Mouse (Mus musculus) limb, embryonic 13.5 days (tissue): ENCODE data around the gene Ggct. TPM values are rescaled to one million over a fixed set of nuclear protein-coding genes. Genes with fewer than 3 reads are reported as not detected.

Experiments
- ATAC-seq: fragments of 200-750 bp; cut with Nextera tagmentation; 2 replicates; pipeline ENCODE4 v1.8.0; 2017; ENCODE audit warnings: low read depth, moderate number of reproducible peaks, moderate TSS enrichment; ENCODE audit not compliant: low FRiP score
- H3K27ac ChIP-seq: fragments of 300-500 bp; sonication (generic); 2 replicates; pipeline ENCODE4 v1.5.1; 2015; ENCODE audit warnings: inconsistent platforms, mild to moderate bottlenecking, moderate library complexity
- H3K27me3 ChIP-seq: fragments of 300-500 bp; sonication (generic); 2 replicates; pipeline ENCODE4 v1.6.1; 2015; ENCODE audit warnings: mild to moderate bottlenecking, inconsistent platforms
- H3K36me3 ChIP-seq: fragments of 300-500 bp; sonication (generic); 2 replicates; pipeline ENCODE4 v1.6.1; 2015; ENCODE audit warnings: inconsistent platforms, mild to moderate bottlenecking, moderate library complexity
- H3K4me1 ChIP-seq: fragments of 300-500 bp; sonication (generic); 2 replicates; pipeline ENCODE4 v1.6.1; 2015; ENCODE audit warnings: inconsistent platforms
- H3K4me2 ChIP-seq: fragments of 300-500 bp; sonication (generic); replicated peaks from 2 replicates; pipeline ENCODE4 v1.6.1; 2015; ENCODE audit warnings: inconsistent platforms, mild to moderate bottlenecking, moderate library complexity
- H3K4me3 ChIP-seq: fragments of 300-500 bp; sonication (generic); 2 replicates; pipeline ENCODE4 v1.5.1; 2015; ENCODE audit warnings: moderate library complexity, mild to moderate bottlenecking, inconsistent platforms
- H3K9ac ChIP-seq: fragments of 300-500 bp; sonication (generic); 2 replicates; pipeline ENCODE4 v1.6.1; 2015; ENCODE audit warnings: mild to moderate bottlenecking, inconsistent platforms
- H3K9me3 ChIP-seq: fragments of 300-500 bp; sonication (generic); 2 replicates; pipeline ENCODE4 v1.6.1; 2016; ENCODE audit warnings: inconsistent platforms
- WGBS: fragments of 180-500 bp; shearing (Covaris S2); methylation state at CpG from one replicate; pipeline ENCODE4 v1.1.7; 2015; 5-methylcytosine and 5-hydroxymethylcytosine counted together
- polyA plus RNA-seq: library from polyadenylated mRNA; unstranded; fragments of >200 nt; fragmentation: Nextera tagmentation; extraction: Ambion mirVana; gene quantifications from 2 replicates; pipeline ENCODE4 v1.2.1, GENCODE M21; 2015

The Ggct gene
- polyA plus RNA-seq, 1 experiment from 2014 or later = 9.0 TPM

DNA sequence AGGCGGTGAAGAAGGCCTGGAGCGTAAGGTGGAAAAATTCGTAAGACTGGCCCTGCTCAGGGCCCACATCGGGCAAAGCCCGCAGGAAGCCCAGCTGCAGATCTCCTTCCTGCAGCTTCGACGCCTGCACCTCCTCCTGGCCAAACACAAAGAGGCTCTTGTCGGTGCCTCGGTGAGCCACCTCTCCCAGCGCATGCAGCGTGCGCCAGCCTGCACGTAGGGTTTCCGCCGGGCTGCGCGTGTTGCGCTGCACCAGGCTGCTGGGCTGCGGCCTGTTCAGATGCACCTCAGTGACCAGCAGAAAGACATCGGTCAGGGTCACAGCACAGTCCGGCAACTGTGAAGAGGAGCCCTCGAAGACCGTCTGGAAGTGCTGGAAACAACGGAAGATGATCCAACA is 49.0 kb downstream of the Ggct start:
- H3K4me1 ChIP-seq = peaks cover 15% of the 10 kb centered on the region
- peaks cover 6% of the 10 kb centered on the region; the same call in 1 of the 2 replicates for H3K36me3 ChIP-seq
- no peak overlapping the region for H3K4me3 ChIP-seq
- H3K9me3 ChIP-seq = no peaks in the 10 kb centered on the region
- H3K9ac ChIP-seq = no peak overlapping the region
- peaks cover 27% of the 10 kb centered on the region for H3K27me3 ChIP-seq
- 43% methylated on average over 24 of the region's 24 CpGs for WGBS
- peak overlapping the region; percentile 27 for H3K4me2 ChIP-seq
- H3K27ac ChIP-seq = no peak overlapping the region
- ATAC-seq = no peak

DNA sequence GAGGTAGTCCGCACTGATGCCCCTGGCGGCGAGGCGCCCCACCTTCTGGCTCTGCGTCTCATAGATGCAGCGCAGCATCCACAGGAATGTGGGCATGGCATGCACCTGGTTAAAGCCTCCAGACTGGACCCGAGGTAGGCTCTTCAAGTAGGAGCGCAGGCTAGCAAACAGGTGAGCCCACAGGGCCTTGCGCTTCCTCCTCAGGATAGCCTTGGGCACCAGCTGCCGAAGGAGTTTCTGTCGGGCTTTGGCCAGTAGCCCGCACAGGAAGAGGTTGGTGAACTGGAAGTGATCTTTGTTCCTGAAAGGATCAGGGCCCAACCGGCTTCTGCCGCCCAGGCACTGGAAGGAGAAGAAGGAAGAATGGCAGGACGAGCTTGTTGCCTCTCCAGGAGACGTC is 49.5 kb downstream of the Ggct start:
- Histone ChIP-seq H3K36me3 (peaks cover 6% of the 10 kb centered on the region; the same call in 1 of the 2 replicates), H3K9me3 (no peaks in the 10 kb centered on the region), H3K27me3 (peaks cover 27% of the 10 kb centered on the region), H3K27ac (no peak overlapping the region), H3K4me2 (peak overlapping the region; percentile 27; the same call in 1 of the 2 replicates), H3K4me3 (no peak overlapping the region), H3K9ac (no peak overlapping the region), H3K4me1 (peaks cover 15% of the 10 kb centered on the region)
- ATAC-seq = no peak
- 75% methylated on average over 16 of the region's 16 CpGs for WGBS

DNA sequence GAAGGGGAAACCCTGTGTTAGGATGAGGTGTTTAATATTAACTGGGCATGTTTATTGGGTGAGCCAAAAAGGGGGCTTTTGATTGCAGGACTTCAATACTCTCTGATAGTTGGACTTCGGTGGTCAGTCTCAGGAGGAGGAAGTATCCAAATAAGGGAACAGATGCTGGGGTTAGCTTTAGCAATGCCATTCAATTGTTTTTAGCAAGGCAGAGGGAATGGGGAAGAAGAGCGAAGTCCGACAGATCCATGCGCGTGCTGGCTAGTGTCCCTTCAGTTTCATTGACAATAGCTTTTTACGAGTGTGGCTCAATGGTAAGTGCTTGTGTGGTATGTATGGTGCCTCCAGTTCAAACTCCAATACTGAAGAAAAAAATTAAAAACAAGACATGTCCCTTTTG is 51.6 kb downstream of the Ggct start:
- Histone ChIP-seq H3K36me3 (peaks cover 6% of the 10 kb centered on the region; the same call in 1 of the 2 replicates), H3K4me3 (no peak overlapping the region), H3K27me3 (peaks cover 27% of the 10 kb centered on the region), H3K4me2 (no peak overlapping the region), H3K9ac (no peak overlapping the region), H3K9me3 (no peaks in the 10 kb centered on the region), H3K4me1 (peaks cover 15% of the 10 kb centered on the region), H3K27ac (no peak overlapping the region)
- 91% methylated on average over 6 of the region's 6 CpGs for WGBS
- ATAC-seq = no peak

DNA sequence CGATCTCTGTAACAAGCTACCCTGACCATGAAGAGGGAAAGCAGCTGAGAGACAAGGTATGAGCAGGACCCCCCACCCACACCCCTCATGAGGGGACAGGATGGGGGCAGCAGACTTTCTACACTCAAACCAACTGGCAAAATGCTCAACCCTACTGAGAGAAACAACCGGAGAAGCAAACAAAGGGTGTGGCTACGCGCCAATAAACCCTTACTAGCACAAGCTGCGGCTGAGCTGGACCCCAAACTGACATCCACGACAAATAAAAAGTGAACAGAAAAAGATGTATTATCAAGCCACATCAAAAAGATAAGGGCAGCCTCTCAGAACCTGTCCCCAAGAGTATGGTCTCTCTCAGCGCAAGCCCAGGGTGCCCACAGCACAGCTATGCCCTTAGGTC is 52.6 kb downstream of the Ggct start:
- no peak for ATAC-seq
- peaks cover 15% of the 10 kb centered on the region for H3K4me1 ChIP-seq
- H3K27me3 ChIP-seq = peaks cover 24% of the 10 kb centered on the region
- H3K36me3 ChIP-seq = peaks cover 6% of the 10 kb centered on the region; the same call in 1 of the 2 replicates
- H3K9ac ChIP-seq = no peak overlapping the region
- no peaks in the 10 kb centered on the region for H3K9me3 ChIP-seq
- H3K4me2 ChIP-seq = no peak overlapping the region
- no peak overlapping the region for H3K4me3 ChIP-seq
- no peak overlapping the region for H3K27ac ChIP-seq
- 75% methylated on average over 7 of the region's 7 CpGs for WGBS

- Histone ChIP-seq H3K4me2 (no peak overlapping the region), H3K27me3 (peaks cover 19% of the 10 kb centered on the region), H3K27ac (no peak overlapping the region), H3K4me3 (no peak overlapping the region), H3K4me1 (peaks cover 15% of the 10 kb centered on the region), H3K9ac (no peak overlapping the region), H3K9me3 (no peaks in the 10 kb centered on the region), H3K36me3 (peaks cover 6% of the 10 kb centered on the region; the same call in 1 of the 2 replicates)
- WGBS = 66% methylated on average over 4 of the region's 4 CpGs
- ATAC-seq = no peak
Observed at GRCm38 (mm10) chr6:54939631-54940030, 53.1 kb downstream of the Ggct start.

DNA sequence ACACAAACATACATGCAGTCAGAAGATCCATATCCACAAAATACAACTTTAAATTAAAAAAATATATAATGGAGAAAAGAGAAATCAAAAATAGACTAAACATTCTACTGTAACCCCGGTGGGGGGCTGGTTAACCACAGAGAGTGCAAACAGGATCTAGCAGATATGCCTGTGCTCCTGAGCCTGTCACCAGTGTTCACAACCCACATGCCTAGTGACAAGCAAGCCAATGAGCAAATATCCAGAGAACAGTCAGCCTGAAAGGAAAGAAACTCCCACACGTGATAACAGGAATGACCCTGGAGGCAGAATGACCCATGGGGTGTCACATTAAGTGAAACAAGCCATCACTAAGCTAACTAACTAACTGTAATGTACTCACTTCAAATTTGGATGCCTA is 56.3 kb downstream of the Ggct start:
- 68% methylated on average over 2 of the region's 2 CpGs for WGBS
- no peaks in the 10 kb centered on the region for H3K9me3 ChIP-seq
- no peak overlapping the region for H3K27ac ChIP-seq
- H3K9ac ChIP-seq = no peak overlapping the region
- ATAC-seq = no peak
- no peak overlapping the region for H3K4me2 ChIP-seq
- H3K36me3 ChIP-seq = peaks cover 2% of the 10 kb centered on the region; the same call in 1 of the 2 replicates
- no peaks in the 10 kb centered on the region for H3K27me3 ChIP-seq
- H3K4me3 ChIP-seq = no peak overlapping the region
- no peaks in the 10 kb centered on the region for H3K4me1 ChIP-seq

- WGBS = 72% methylated on average over 5 of the region's 5 CpGs
- Histone ChIP-seq H3K9ac (no peak overlapping the region), H3K4me2 (no peak overlapping the region), H3K27ac (no peak overlapping the region), H3K27me3 (no peaks in the 10 kb centered on the region), H3K9me3 (no peaks in the 10 kb centered on the region), H3K36me3 (peaks cover 8% of the 10 kb centered on the region), H3K4me3 (no peak overlapping the region), H3K4me1 (no peaks in the 10 kb centered on the region)
- no peak for ATAC-seq
Observed at GRCm38 (mm10) chr6:54934930-54935329, 57.8 kb downstream of the Ggct start.

GRCm38 (mm10) chr6:54934313-54934712 is 58.4 kb downstream of the Ggct start:
- H3K4me1 ChIP-seq = no peaks in the 10 kb centered on the region
- peaks cover 8% of the 10 kb centered on the region for H3K36me3 ChIP-seq
- ATAC-seq = no peak
- H3K9ac ChIP-seq = no peak overlapping the region
- no peaks in the 10 kb centered on the region for H3K27me3 ChIP-seq
- WGBS = 89% methylated on average over 8 of the region's 8 CpGs
- H3K9me3 ChIP-seq = no peaks in the 10 kb centered on the region
- H3K4me2 ChIP-seq = no peak overlapping the region
- H3K27ac ChIP-seq = no peak overlapping the region
- H3K4me3 ChIP-seq = no peak overlapping the region

DNA sequence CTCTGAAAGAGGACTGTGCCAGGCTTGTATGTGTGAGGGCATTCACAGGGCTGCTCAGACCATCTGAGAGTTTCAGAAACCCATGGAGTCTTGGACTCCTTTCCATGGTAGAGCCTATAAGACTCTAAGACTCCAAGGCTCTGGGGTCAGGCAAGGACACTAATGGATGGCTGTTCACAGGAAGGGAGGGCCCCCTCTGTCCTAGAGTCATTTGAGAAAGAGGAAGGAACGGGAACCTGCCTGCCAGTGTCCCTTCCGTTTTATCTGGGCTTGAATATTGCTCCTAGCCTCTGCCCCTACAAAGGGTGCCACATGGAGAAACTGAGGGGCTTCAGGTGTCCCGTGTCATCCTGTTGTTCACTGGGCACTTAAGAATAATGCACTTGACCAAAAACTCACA is 58.9 kb downstream of the Ggct start:
- ATAC-seq = no peak
- Histone ChIP-seq H3K27ac (no peak overlapping the region), H3K4me1 (no peaks in the 10 kb centered on the region), H3K9me3 (no peaks in the 10 kb centered on the region), H3K9ac (no peak overlapping the region), H3K36me3 (peaks cover 8% of the 10 kb centered on the region), H3K27me3 (no peaks in the 10 kb centered on the region), H3K4me3 (no peak overlapping the region), H3K4me2 (no peak overlapping the region)
- WGBS = 74% methylated on average over 3 of the region's 3 CpGs

DNA sequence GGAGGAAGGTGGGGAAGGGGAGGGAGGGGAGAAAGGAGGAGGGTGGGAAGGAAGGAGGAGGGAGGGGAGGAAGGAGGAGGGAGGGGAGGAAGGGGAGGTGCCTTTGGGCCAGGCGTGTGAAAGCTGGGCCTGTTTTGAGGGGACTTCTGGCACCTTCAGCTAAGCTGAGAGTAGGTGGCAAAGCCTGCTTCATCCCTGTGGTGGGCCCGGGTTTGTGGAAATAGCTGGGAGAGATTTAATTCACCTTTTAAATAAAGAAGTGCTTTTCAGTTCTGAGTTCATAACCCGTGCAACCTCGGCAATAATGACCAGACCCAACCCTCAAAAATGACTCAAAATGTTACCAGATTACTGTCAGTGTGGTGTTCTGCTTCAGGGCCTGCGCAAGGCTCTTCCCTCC is 59.5 kb downstream of the Ggct start:
- H3K27me3 ChIP-seq = no peaks in the 10 kb centered on the region
- WGBS = 84% methylated on average over 5 of the region's 5 CpGs
- no peak overlapping the region for H3K27ac ChIP-seq
- H3K36me3 ChIP-seq = peaks cover 8% of the 10 kb centered on the region
- H3K4me2 ChIP-seq = no peak overlapping the region
- no peaks in the 10 kb centered on the region for H3K4me1 ChIP-seq
- no peak overlapping the region for H3K9ac ChIP-seq
- no peak overlapping the region for H3K4me3 ChIP-seq
- no peaks in the 10 kb centered on the region for H3K9me3 ChIP-seq
- ATAC-seq = no peak

Other genes with a start within 250 kb of the Ggct start
- gene Znrf2, start 176.0 kb downstream of the Ggct start, polyA plus RNA-seq = 2.9 and 3.1 TPM in 2 replicates
- 4.9 and 5.9 TPM in 2 replicates for gene Nod1, start 20.3 kb downstream of the Ggct start, polyA plus RNA-seq
- 139 and 142 TPM in 2 replicates for gene Gars, start 45.1 kb upstream of the Ggct start, polyA plus RNA-seq
- gene Crhr2, start 140.1 kb upstream of the Ggct start, polyA plus RNA-seq = 0.09 and 0.18 TPM in 2 replicates
- 0.36 and 0.71 TPM in 2 replicates for gene Inmt, start 182.1 kb upstream of the Ggct start, polyA plus RNA-seq
- 16.3 and 17.5 TPM in 2 replicates for gene Mindy4, start 210.4 kb upstream of the Ggct start, polyA plus RNA-seq